Mouse (Mus musculus) stomach, postnatal 0 days (tissue): ENCODE data around the gene Pcyt2.

Experiments used
- CTCF ChIP-seq: IDR thresholded peaks from 2 replicates; pipeline ENCODE4 v1.5.1; 2016; ENCODE audit warnings: antibody characterized with exemption, low read depth, mild to moderate bottlenecking, moderate library complexity
- EP300 ChIP-seq: optimal IDR thresholded peaks from 2 replicates; pipeline ENCODE3; 2016; ENCODE audit warnings: antibody characterized with exemption

DNA sequence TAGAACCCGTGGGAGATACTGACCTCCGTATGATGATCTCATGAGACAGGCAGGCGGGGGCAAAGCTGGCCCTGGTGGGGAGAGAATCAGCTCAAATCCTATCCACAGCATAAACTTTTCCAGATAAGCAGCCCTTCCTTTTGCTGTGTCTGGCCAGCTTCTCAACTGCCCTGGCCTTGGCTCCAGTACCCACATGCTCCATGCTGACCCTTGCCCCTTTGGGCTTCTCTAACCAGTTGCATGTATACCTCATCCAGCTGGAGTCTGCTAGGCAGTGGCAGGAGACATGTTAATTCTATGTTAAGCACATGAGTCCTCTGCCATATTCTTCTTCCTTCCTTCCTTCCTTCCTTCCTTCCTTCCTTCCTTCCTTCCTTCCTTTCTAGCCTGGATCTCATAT, 37.0 kb upstream of the Pcyt2 start:
- no peak for TF ChIP-seq CTCF
- no peak for TF ChIP-seq EP300
